Mouse (Mus musculus) heart, embryonic 11.5 days (tissue): ENCODE results near the gene Tex19.1. TPM values are rescaled to one million over a fixed set of nuclear protein-coding genes. Genes with fewer than 3 reads are reported as not detected.
A peak's percentile ranks its signal among the peaks of the same experiment; 100 is the strongest.

Experiments used
- ATAC-seq: fragments of 200-750 bp; cut with Nextera tagmentation; replicated peaks from 2 replicates; pipeline ENCODE4 v1.8.0; 2017; ENCODE audit warnings: moderate library complexity; ENCODE audit not compliant: insufficient number of reproducible peaks, low FRiP score, low TSS enrichment
- H3K27ac ChIP-seq: fragments of 300-500 bp; sonication (generic); 2 replicates; pipeline ENCODE4 v1.5.1; 2014; ENCODE audit warnings: mild to moderate bottlenecking, low read depth, low read length
- H3K27me3 ChIP-seq: fragments of 300-500 bp; sonication (generic); 2 replicates; pipeline ENCODE4 v1.6.1; 2014; ENCODE audit warnings: mild to moderate bottlenecking, low read length, mixed read lengths; ENCODE audit not compliant: control insufficient read depth, insufficient read depth
- H3K36me3 ChIP-seq: fragments of 300-500 bp; sonication (generic); 2 replicates; pipeline ENCODE4 v1.6.1; 2014; ENCODE audit warnings: mild to moderate bottlenecking, low read length, moderate library complexity, mixed read lengths; ENCODE audit not compliant: control insufficient read depth, insufficient read depth
- H3K4me1 ChIP-seq: fragments of 300-500 bp; sonication (generic); 2 replicates; pipeline ENCODE4 v1.6.1; 2014; ENCODE audit warnings: low read length; ENCODE audit not compliant: control insufficient read depth, insufficient read depth
- H3K4me2 ChIP-seq: fragments of 300-500 bp; sonication (generic); 2 replicates; pipeline ENCODE4 v1.6.1; 2014; ENCODE audit warnings: mild to moderate bottlenecking, moderate library complexity
- H3K4me3 ChIP-seq: fragments of 300-500 bp; sonication (generic); 2 replicates; pipeline ENCODE4 v1.5.1; 2014; ENCODE audit warnings: low read depth, low read length
- H3K9ac ChIP-seq: fragments of 300-500 bp; sonication (generic); 2 replicates; pipeline ENCODE4 v1.6.1; 2014; ENCODE audit warnings: mild to moderate bottlenecking, low read depth, low read length, moderate library complexity
- H3K9me3 ChIP-seq: fragments of 300-500 bp; sonication (generic); replicated peaks from 2 replicates; pipeline ENCODE4 v1.6.1; 2016; ENCODE audit warnings: low read length; ENCODE audit not compliant: control insufficient read depth
- WGBS: fragments of 180-500 bp; shearing (Covaris S2); extraction: QIAGEN DNeasy Blood & Tissue Kit; methylation state at CpG from one replicate; pipeline ENCODE4 v1.1.7; 2014; ENCODE audit not compliant: insufficient replicate concordance; 5-methylcytosine and 5-hydroxymethylcytosine counted together
- polyA plus RNA-seq: library from polyadenylated mRNA; unstranded; fragments of >200 nt; fragmentation: Nextera tagmentation; extraction: Ambion mirVana; gene quantifications from 2 replicates; pipeline ENCODE4 v1.2.1, GENCODE M21; 2014

Tex19.1 gene
- polyA plus RNA-seq, 1 experiment from 2014 or later: 0.14 TPM

- Histone ChIP-seq H3K4me2 (no peak overlapping the region), H3K36me3 (no peaks in the 10 kb centered on the region), H3K27me3 (no peaks in the 10 kb centered on the region), H3K4me3 (no peak overlapping the region), H3K9ac (no peak overlapping the region), H3K27ac (no peak overlapping the region), H3K9me3 (no peaks in the 10 kb centered on the region), H3K4me1 (peaks cover 5% of the 10 kb centered on the region)
- 81% methylated on average over 3 of the region's 3 CpGs for WGBS
- no peak for ATAC-seq
Measured at GRCm38 (mm10) chr11:121127441-121127840, 18.5 kb upstream of the Tex19.1 start.

- Histone ChIP-seq H3K4me2 (no peak overlapping the region), H3K4me3 (no peak overlapping the region), H3K4me1 (peaks cover 5% of the 10 kb centered on the region), H3K27ac (no peak overlapping the region), H3K9ac (no peak overlapping the region), H3K9me3 (no peaks in the 10 kb centered on the region), H3K36me3 (no peaks in the 10 kb centered on the region), H3K27me3 (no peaks in the 10 kb centered on the region)
- 66% methylated on average over 1 of the region's 1 CpGs for WGBS
- ATAC-seq: no peak
Measured at GRCm38 (mm10) chr11:121129616-121130015, 16.3 kb upstream of the Tex19.1 start.

- Histone ChIP-seq H3K4me2 (no peak overlapping the region), H3K9ac (no peak overlapping the region), H3K36me3 (no peaks in the 10 kb centered on the region), H3K4me3 (no peak overlapping the region), H3K27ac (no peak overlapping the region), H3K4me1 (no peaks in the 10 kb centered on the region), H3K27me3 (no peaks in the 10 kb centered on the region), H3K9me3 (no peaks in the 10 kb centered on the region)
- no peak for ATAC-seq
- 34% methylated on average over 1 of the region's 1 CpGs for WGBS
Measured at GRCm38 (mm10) chr11:121134600-121134999, 11.3 kb upstream of the Tex19.1 start.

GRCm38 (mm10) chr11:121137682-121138081 is 8.3 kb upstream of the Tex19.1 start:
- Histone ChIP-seq H3K36me3 (no peaks in the 10 kb centered on the region), H3K9me3 (no peaks in the 10 kb centered on the region), H3K4me1 (no peaks in the 10 kb centered on the region), H3K27ac (no peak overlapping the region), H3K27me3 (no peaks in the 10 kb centered on the region), H3K4me3 (no peak overlapping the region), H3K9ac (no peak overlapping the region), H3K4me2 (no peak overlapping the region)
- WGBS: 87% methylated on average over 5 of the region's 5 CpGs
- ATAC-seq: no peak

- ATAC-seq: no peak
- no peak overlapping the region for H3K27ac ChIP-seq
- no peak overlapping the region for H3K4me2 ChIP-seq
- H3K4me3 ChIP-seq: no peak overlapping the region
- H3K27me3 ChIP-seq: no peaks in the 10 kb centered on the region
- no peaks in the 10 kb centered on the region for H3K36me3 ChIP-seq
- 35% methylated on average over 6 of the region's 6 CpGs for WGBS
- no peak overlapping the region for H3K9ac ChIP-seq
- H3K9me3 ChIP-seq: no peaks in the 10 kb centered on the region
- H3K4me1 ChIP-seq: no peaks in the 10 kb centered on the region
Measured at GRCm38 (mm10) chr11:121138732-121139131, 7.2 kb upstream of the Tex19.1 start.

GRCm38 (mm10) chr11:121143325-121144015 is 2.5 kb upstream of the Tex19.1 start:
- no peak for ATAC-seq
- WGBS: 77% methylated on average over 9 of the region's 9 CpGs
- H3K4me3 ChIP-seq: no peak overlapping the region

GRCm38 (mm10) chr11:121148193-121148592 is 2.2 kb downstream of the Tex19.1 start:
- ATAC-seq: no peak
- no peaks in the 10 kb centered on the region for H3K36me3 ChIP-seq
- no peaks in the 10 kb centered on the region for H3K27me3 ChIP-seq
- no peak overlapping the region for H3K27ac ChIP-seq
- no peaks in the 10 kb centered on the region for H3K9me3 ChIP-seq
- no peaks in the 10 kb centered on the region for H3K4me1 ChIP-seq
- no peak overlapping the region for H3K4me3 ChIP-seq
- WGBS: 67% methylated on average over 3 of the region's 3 CpGs
- H3K4me2 ChIP-seq: no peak overlapping the region
- no peak overlapping the region for H3K9ac ChIP-seq

More at GRCm38 (mm10) chr11:121143325-121144015, 2.5 kb upstream of the Tex19.1 start:
- Histone ChIP-seq H3K4me2 (no peak overlapping the region), H3K27me3 (no peaks in the 10 kb centered on the region), H3K4me1 (no peaks in the 10 kb centered on the region), H3K9me3 (no peaks in the 10 kb centered on the region), H3K9ac (no peak overlapping the region), H3K27ac (no peak overlapping the region), H3K36me3 (no peaks in the 10 kb centered on the region)

- no peaks in the 10 kb centered on the region for H3K9me3 ChIP-seq
- peaks cover 36% of the 10 kb centered on the region for H3K27me3 ChIP-seq
- no peak overlapping the region for H3K9ac ChIP-seq
- H3K36me3 ChIP-seq: no peaks in the 10 kb centered on the region
- H3K4me3 ChIP-seq: no peak overlapping the region
- no peak overlapping the region for H3K4me2 ChIP-seq
- no peak overlapping the region for H3K27ac ChIP-seq
- peaks cover 6% of the 10 kb centered on the region; the same call in 1 of the 2 replicates for H3K4me1 ChIP-seq
- no peak for ATAC-seq
- WGBS: 34% methylated on average over 4 of the region's 4 CpGs
Measured at GRCm38 (mm10) chr11:121154203-121154602, 8.3 kb downstream of the Tex19.1 start.

- Histone ChIP-seq H3K4me1 (peaks cover 6% of the 10 kb centered on the region; the same call in 1 of the 2 replicates), H3K36me3 (no peaks in the 10 kb centered on the region), H3K27ac (no peak overlapping the region), H3K4me2 (peak overlapping the region; percentile 76), H3K27me3 (peaks cover 38% of the 10 kb centered on the region), H3K9me3 (no peaks in the 10 kb centered on the region), H3K4me3 (peak overlapping the region; percentile 44), H3K9ac (no peak overlapping the region; the same call in 1 of the 2 replicates)
- ATAC-seq: no peak
- WGBS: under 1% methylated on average over 45 of the region's 45 CpGs
Measured at GRCm38 (mm10) chr11:121156411-121156891, 10.5 kb downstream of the Tex19.1 start.
